Mouse (Mus musculus) olfactory bulb, adult 2 months (tissue): ENCODE data around the gene Ubxn1.

ENCODE experiments used
- CTCF ChIP-seq: fragments of 200-500 bp; IDR thresholded peaks from 2 replicates; pipeline ENCODE4 v1.5.1; 2012; ENCODE audit warnings: low read depth, mild to moderate bottlenecking, low read length, moderate library complexity; ENCODE audit not compliant: insufficient read depth
- POLR2A ChIP-seq: fragments of 200-500 bp; IDR thresholded peaks from 2 replicates; pipeline ENCODE4 v1.6.1; 2012; ENCODE audit warnings: mild to moderate bottlenecking, low read depth, low read length, moderate library complexity; ENCODE audit not compliant: insufficient read depth

- TF ChIP-seq POLR2A (no peak), CTCF (no peak)
Measured at GRCm38 (mm10) chr19:8864265-8864664, 7.0 kb upstream of the Ubxn1 start.
